Mouse (Mus musculus) thymus, adult 2 months (tissue): ENCODE results near the gene Grasp.

Experiments
- CTCF ChIP-seq: fragments of 200-500 bp; IDR thresholded peaks from 2 replicates; pipeline ENCODE4 v1.5.1; 2012; ENCODE audit warnings: mild to moderate bottlenecking, control low read depth, low read length, moderate library complexity, borderline replicate concordance; ENCODE audit not compliant: control insufficient read depth, poor library complexity, insufficient read depth; ENCODE audit errors: extremely low read depth
- POLR2A ChIP-seq: fragments of 200-500 bp; IDR thresholded peaks from 2 replicates; pipeline ENCODE4 v1.6.1; 2012; ENCODE audit warnings: mild to moderate bottlenecking, low read length, control low read depth, moderate library complexity; ENCODE audit not compliant: control insufficient read depth, poor library complexity, insufficient read depth; ENCODE audit errors: extremely low read depth

GRCm38 (mm10) chr15:101201414-101201813 is 22.6 kb upstream of the Grasp start:
- TF ChIP-seq CTCF, result no peak
- no peak for TF ChIP-seq POLR2A
